Mouse (Mus musculus) bone marrow, adult 2 months (tissue): ENCODE results near the gene AC134908.4. TPM values are rescaled to one million over a fixed set of nuclear protein-coding genes. Genes with fewer than 3 reads are reported as not detected.

Experiments
- H3K27ac ChIP-seq: fragments of 200-500 bp; 2 replicates; pipeline ENCODE4 v1.5.1; 2012; ENCODE audit warnings: low read depth, mild to moderate bottlenecking, control low read depth, inconsistent platforms, low read length; ENCODE audit not compliant: control insufficient read depth, poor library complexity, insufficient read depth
- H3K4me1 ChIP-seq: fragments of 200-500 bp; 2 replicates; pipeline ENCODE4 v1.6.1; 2011; ENCODE audit warnings: low read length; ENCODE audit not compliant: control insufficient read depth, insufficient read depth
- H3K4me3 ChIP-seq: fragments of 200-500 bp; replicated peaks from 2 replicates; pipeline ENCODE3; 2011; ENCODE audit warnings: mild to moderate bottlenecking, low read depth, low read length, control low read depth; ENCODE audit not compliant: control insufficient read depth
- CTCF ChIP-seq: fragments of 200-500 bp; IDR thresholded peaks from 2 replicates; pipeline ENCODE4 v1.5.1; 2011; ENCODE audit warnings: low read length, control low read depth; ENCODE audit not compliant: control insufficient read depth, insufficient read depth
- POLR2A ChIP-seq: fragments of 200-500 bp; IDR thresholded peaks from 2 replicates; pipeline ENCODE4 v1.6.1; 2011; ENCODE audit warnings: low read depth, mild to moderate bottlenecking, control low read depth, low read length, borderline replicate concordance; ENCODE audit not compliant: control insufficient read depth
- WGBS: fragments of 180-500 bp; shearing (Covaris S2); methylation state at CpG from one replicate; pipeline ENCODE4 v1.1.7; 2018; 5-methylcytosine and 5-hydroxymethylcytosine counted together
- polyA plus RNA-seq: library from polyadenylated mRNA; stranded (reverse); fragments of >200 nt; gene quantifications from 2 replicates; pipeline ENCODE4 v1.2.4, GENCODE M21; 2011; ENCODE audit warnings: low replicate concordance; ENCODE audit not compliant: missing spikeins, insufficient read depth, insufficient read length

The AC134908.4 gene
- polyA plus RNA-seq, 1 experiment = not detected

- WGBS = 0% methylated on average over 18 of the region's 18 CpGs
- Histone ChIP-seq H3K4me1 (peaks cover 8% of the 10 kb centered on the region), H3K27ac (0 out of 2 replicates have a peak within 1 kb of the TSS, but pooled peaks have one; percentile 18), H3K4me3 (peak within 1 kb of the TSS; percentile 89)
- TF ChIP-seq POLR2A (no peak), CTCF (no peak)
Measured at GRCm38 (mm10) chr17:25823452-25823851, 28.0 kb upstream of the AC134908.4 start, which contains the start of gene Wdr24. Gene Wdr24, plus strand, starts transcription at chr17:25823627.

- 8% methylated on average over 46 of the region's 46 CpGs for WGBS
- no peak overlapping the region for H3K27ac ChIP-seq
- H3K4me1 ChIP-seq = peaks cover 3% of the 10 kb centered on the region
- TF ChIP-seq CTCF = no peak
- TF ChIP-seq POLR2A = no peak
- H3K4me3 ChIP-seq = no peak overlapping the region
Measured at GRCm38 (mm10) chr17:25818851-25819780, 23.7 kb upstream of the AC134908.4 start.

- TF ChIP-seq CTCF (no peak), POLR2A (no peak)
- 68% methylated on average over 11 of the region's 11 CpGs for WGBS
- Histone ChIP-seq H3K4me3 (no peak overlapping the region), H3K27ac (no peak overlapping the region), H3K4me1 (no peaks in the 10 kb centered on the region)
Measured at GRCm38 (mm10) chr17:25817662-25818061, 22.2 kb upstream of the AC134908.4 start.

- no peak for TF ChIP-seq POLR2A
- peak; percentile 46; the same call in 1 of the 2 replicates for TF ChIP-seq CTCF
- Histone ChIP-seq H3K4me3 (no peak overlapping the region), H3K4me1 (no peaks in the 10 kb centered on the region), H3K27ac (no peak overlapping the region)
- WGBS = 2% methylated on average over 20 of the region's 20 CpGs
Measured at GRCm38 (mm10) chr17:25813471-25813870, 18.0 kb upstream of the AC134908.4 start.

- no peak overlapping the region for H3K4me3 ChIP-seq
- TF ChIP-seq CTCF (no peak), POLR2A (no peak)
- no peak overlapping the region for H3K27ac ChIP-seq
- 63% methylated on average over 4 of the region's 4 CpGs for WGBS
- H3K4me1 ChIP-seq = no peaks in the 10 kb centered on the region
Measured at GRCm38 (mm10) chr17:25810890-25811289, 15.4 kb upstream of the AC134908.4 start.

- WGBS = 14% methylated on average over 25 of the region's 25 CpGs
- Histone ChIP-seq H3K4me1 (no peaks in the 10 kb centered on the region), H3K4me3 (no peak overlapping the region), H3K27ac (no peak overlapping the region)
- no peak for TF ChIP-seq POLR2A
- TF ChIP-seq CTCF = no peak
Measured at GRCm38 (mm10) chr17:25809606-25810340, 14.3 kb upstream of the AC134908.4 start.

GRCm38 (mm10) chr17:25808789-25809605 lies 13.5 kb upstream of the AC134908.4 start, which contains the start of gene Fbxl16:
Gene Fbxl16, plus strand, starts transcription at chr17:25809085.
- H3K27ac ChIP-seq = no peak within 1 kb of the TSS
- under 1% methylated on average over 97 of the region's 100 CpGs for WGBS
- TF ChIP-seq POLR2A (no peak), CTCF (no peak)
- H3K4me3 ChIP-seq = no peak within 1 kb of the TSS
- H3K4me1 ChIP-seq = no peaks in the 10 kb centered on the region
